14 mouse cellular contexts compared by ENCODE assay signal in the genomic region with DNA sequence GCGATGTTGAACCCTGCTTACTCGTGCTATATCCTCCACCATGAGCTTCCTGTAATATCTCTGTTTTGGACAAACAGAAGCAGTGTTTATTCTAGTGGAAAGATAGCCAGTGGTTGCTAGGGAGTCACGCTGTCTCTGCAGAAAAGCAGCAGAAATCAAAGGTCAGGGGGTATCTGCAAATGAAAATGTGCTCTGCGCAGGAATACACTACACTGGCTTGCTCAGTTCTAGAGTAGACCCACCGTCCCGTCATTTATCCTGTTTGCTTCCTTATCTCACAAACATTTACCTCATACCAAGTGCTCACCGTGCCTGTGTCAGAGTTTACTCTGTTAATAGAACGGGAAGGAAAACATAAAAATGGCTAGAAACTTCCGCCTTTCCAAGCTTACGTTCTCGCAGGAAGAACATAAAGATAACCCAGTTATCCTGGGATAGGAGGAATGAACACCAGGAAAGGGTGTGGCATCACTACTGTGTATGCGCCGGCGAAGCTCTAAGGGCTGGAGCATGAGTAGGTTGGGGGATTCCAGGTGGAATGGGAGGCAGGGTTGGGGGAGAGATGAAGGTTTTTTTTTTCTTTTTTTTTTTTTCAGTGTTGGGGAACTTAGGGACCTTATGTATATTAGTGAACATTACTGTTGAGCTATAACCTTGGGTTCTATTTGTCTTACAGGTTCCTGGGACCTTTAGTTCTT. TPM values are rescaled to one million over a fixed set of nuclear protein-coding genes. Genes with fewer than 3 reads are reported as not detected.
A peak's percentile ranks its signal among the peaks of the same experiment; 100 is the strongest.
DNase-seq lines count a peak whose midpoint lies in the region; ATAC-seq and TF ChIP-seq lines count a peak whose summit lies in the region.
"Had no signal": no experiment of that assay in that cellular context is flagged by ENCODE, and none has a peak within 500 bp of the region (broad histone marks: within the 10 kb centered on the region; RNA-seq: fewer than 3 reads in every experiment).

No protein-coding gene starts in this region.

- peak overlapping the region; percentile 81 for H3K27ac ChIP-seq in liver, adult 2 months (replicated peaks; ENCODE audit: insufficient read depth, low read depth, low read length)
- H3K27ac ChIP-seq in intestine, embryonic 16.5 days (ENCODE audit: low read length): peak overlapping the region; percentile 69
- H3K27ac ChIP-seq in olfactory bulb, adult 2 months (ENCODE audit: insufficient read depth, low read depth, low read length): peak overlapping the region; percentile 92

- no peak for TF ChIP-seq CTCF in liver, adult 2 months (IDR thresholded peaks at IDR 0.05; ENCODE audit: low read depth, low read length)
- TF ChIP-seq CTCF in olfactory bulb, adult 2 months (IDR thresholded peaks at IDR 0.05; ENCODE audit: insufficient read depth, low read depth, low read length): no peak

- no peaks in the 10 kb centered on the region for H3K9me3 ChIP-seq in intestine, embryonic 16.5 days (ENCODE audit: control insufficient read depth, low read length)
- H3K9me3 ChIP-seq: lung, embryonic 15.5 days had no signal

- H3K4me3 ChIP-seq in liver, adult 2 months (ENCODE audit: insufficient read depth, low read depth, low read length): peak overlapping the region; percentile 48
- no peak overlapping the region for H3K4me3 ChIP-seq in intestine, embryonic 16.5 days (ENCODE audit: low read length)
- no peak overlapping the region for H3K4me3 ChIP-seq in olfactory bulb, adult 2 months (ENCODE audit: insufficient read depth, low read depth, low read length)
- H3K4me3 ChIP-seq: lung, embryonic 15.5 days had no signal

- intact Hi-C loops in heart, postnatal 36 days (cut with DNase I): no loop called here

- H3K4me1 ChIP-seq in liver, adult 2 months (ENCODE audit: control insufficient read depth, insufficient read depth, low read length): peaks cover 15% of the 10 kb centered on the region
- peaks cover 5% of the 10 kb centered on the region for H3K4me1 ChIP-seq in intestine, embryonic 16.5 days (ENCODE audit: control insufficient read depth, insufficient read depth, low read length)
- H3K4me1 ChIP-seq in olfactory bulb, adult 2 months (ENCODE audit: control insufficient read depth, insufficient read depth, low read length): peaks cover 10% of the 10 kb centered on the region

- peak overlapping the region; percentile 26 for H3K4me2 ChIP-seq in intestine, embryonic 16.5 days (ENCODE audit: low read depth, low read length)
- H3K4me2 ChIP-seq: lung, embryonic 15.5 days had no signal

- no peaks in the 10 kb centered on the region for H3K36me3 ChIP-seq in liver, adult 2 months (ENCODE audit: control insufficient read depth, insufficient read depth, low read length)
- no peaks in the 10 kb centered on the region for H3K36me3 ChIP-seq in intestine, embryonic 16.5 days (ENCODE audit: control insufficient read depth, insufficient read depth, low read length)
- H3K36me3 ChIP-seq: lung, embryonic 15.5 days had no signal

- no peaks in the 10 kb centered on the region; the same call in 1 of the 2 replicates for H3K79me2 ChIP-seq in liver, adult 2 months (ENCODE audit: control insufficient read depth, insufficient read depth, low read length)

- TF ChIP-seq POLR2A in liver, adult 2 months (IDR thresholded peaks at IDR 0.05; ENCODE audit: extremely low read depth, insufficient read depth, low read length): 0 out of 2 replicates have a peak, but pooled peaks have one; percentile 24
- TF ChIP-seq POLR2A in olfactory bulb, adult 2 months (IDR thresholded peaks at IDR 0.05; ENCODE audit: insufficient read depth, low read depth, low read length): no peak

- peak overlapping the region; percentile 46; the same call in 1 of the 2 replicates for H3K9ac ChIP-seq in liver, adult 2 months (ENCODE audit: low read depth, low read length)
- H3K9ac ChIP-seq in intestine, embryonic 16.5 days (ENCODE audit: low read depth, low read length): 0 out of 2 replicates have a peak overlapping the region, but pooled peaks have one; percentile 15
- H3K9ac ChIP-seq: lung, embryonic 15.5 days had no signal

- H3K27me3 ChIP-seq in liver, adult 2 months (ENCODE audit: control insufficient read depth, insufficient read depth, low read length): no peaks in the 10 kb centered on the region
- H3K27me3 ChIP-seq in intestine, embryonic 16.5 days (replicated peaks; ENCODE audit: control insufficient read depth, insufficient read depth, low read length): no peaks in the 10 kb centered on the region
- H3K27me3 ChIP-seq: lung, embryonic 15.5 days had no signal

- ATAC-seq in intestine, embryonic 16.5 days: peak; percentile 79
- no peak for ATAC-seq in erythroid progenitor cell, adult 5-6 weeks (replicated peaks; ENCODE audit: low FRiP score, poor library complexity, severe bottlenecking)
- ATAC-seq: inflammation-experienced regulatory T-cells, adult 6 months had no signal

- WGBS in liver, adult 2 months: 7% methylated on average over 14 of the region's 14 CpGs
- 39% methylated on average over 14 of the region's 14 CpGs for WGBS in intestine, embryonic 16.5 days
- WGBS in olfactory bulb, adult 2 months: 72% methylated on average over 14 of the region's 14 CpGs

- DNase-seq in heart, adult 11 months: peak; percentile 89
- DNase-seq in heart, postnatal 36 days: no peak
- peak; percentile 89 for DNase-seq in liver, adult 2 months (ENCODE audit: extremely low read depth, low read depth, low spot score)
- no peak for DNase-seq in liver
- DNase-seq in cerebellum, adult 9-11 months: no peak
- DNase-seq: adrenal gland, postnatal 10 days; cerebellum, adult 18-20 months; gastrocnemius, postnatal 25 days; right cerebral cortex, adult 18-20 months had no signal

RNA-seq across cellular contexts. Expression of a gene that starts 13.3 kb away (rescaled TPM):
- total RNA-seq in heart, postnatal 36 days (2021): 10 to 100 TPM; 44.6 to 45.8 TPM
- total RNA-seq in liver, adult 2 months (2014; rRNA removed): 54.2 and 56.9 TPM in 2 replicates
- 15.7 and 17.7 TPM in 2 replicates for polyA plus RNA-seq in liver, adult 2 months (2012; rRNA removed)
- polyA plus RNA-seq in intestine, embryonic 16.5 days (2015; fragmentation: Nextera tagmentation; extraction: Ambion mirVana): 36.1 and 38.7 TPM in 2 replicates
- 457 TPM in 1 of 2 replicates, not detected in the other for polyA plus RNA-seq in olfactory bulb, adult 2 months (2012; ENCODE audit: insufficient read depth, insufficient read length, low replicate concordance, missing spikeins)
- 459 and 492 TPM in 2 replicates for total RNA-seq in erythroid progenitor cell, adult 5-6 weeks (2015; ENCODE audit: low replicate concordance)
- total RNA-seq in erythroid progenitor cell, adult 5-6 weeks (2017; ENCODE audit: low replicate concordance): 561 and 620 TPM in 2 replicates

RNA-seq across cellular contexts. Expression of a gene that starts 54.2 kb away (rescaled TPM):
- not detected for total RNA-seq in heart, postnatal 36 days (2021)
- total RNA-seq in liver, adult 2 months (2014; rRNA removed): not detected in 2 replicates
- polyA plus RNA-seq in liver, adult 2 months (2012; rRNA removed): not detected in 2 replicates
- polyA plus RNA-seq in intestine, embryonic 16.5 days (2015; fragmentation: Nextera tagmentation; extraction: Ambion mirVana): not detected in 2 replicates
- polyA plus RNA-seq in olfactory bulb, adult 2 months (2012; ENCODE audit: insufficient read depth, insufficient read length, low replicate concordance, missing spikeins): not detected in 2 replicates
- total RNA-seq in erythroid progenitor cell, adult 5-6 weeks (2015; ENCODE audit: low replicate concordance): not detected in 2 replicates
- 217 and 577 TPM in 2 replicates for total RNA-seq in erythroid progenitor cell, adult 5-6 weeks (2017; ENCODE audit: low replicate concordance)
- total RNA-seq: adrenal gland, postnatal 10 days; gastrocnemius, postnatal 25 days had no signal
- polyA plus RNA-seq: inflammation-experienced regulatory T-cells, adult 6 months; lung, embryonic 15.5 days had no signal

Comparison
In these comparisons a context has a peak if more than half of its experiments do, and no peak if none do; other contexts are left out.
1. DNase-seq: peak in heart, adult 11 months (single experiment) and liver, adult 2 months (single experiment); none in heart, postnatal 36 days (0 of 2), liver (single experiment) and cerebellum, adult 9-11 months (single experiment).
2. Peak in every context shown above with its lines, with median percentiles within 50 percentile points of each other: H3K27ac ChIP-seq.